Mouse (Mus musculus): Measurements from ENCODE around the gene Olfr1278.
"Not testable (repeated sequence)": the region's sequence is repeated elsewhere in the genome, so short reads cannot be mapped to it uniquely, and the experiment has no call there.

DNA sequence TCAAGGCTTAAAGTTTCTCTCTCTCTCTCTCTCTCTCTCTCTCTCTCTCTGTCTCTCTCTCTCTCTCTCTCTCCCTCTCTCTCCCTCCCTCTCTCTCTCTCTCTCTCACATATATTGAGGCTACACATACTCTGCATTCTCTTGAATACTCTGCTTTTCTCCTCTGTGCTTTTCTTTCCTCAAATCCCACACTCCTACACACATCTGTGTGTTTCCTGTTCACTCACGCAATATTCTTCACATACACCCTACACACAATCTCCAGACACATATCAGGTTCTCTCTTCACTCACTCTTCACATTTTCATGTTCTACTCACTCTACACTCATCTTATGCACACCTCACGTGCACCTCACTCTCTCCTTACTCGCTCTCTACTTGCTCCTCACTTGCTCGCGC lies 43.8 kb downstream of the Olfr1278 start:
- not testable (repeated sequence) for TF ChIP-seq CTCF, EP300 (IDR thresholded peaks at IDR 0.05)

Data from lung, postnatal 0 days (tissue).